ENCODE assay signal across 10 mouse cellular contexts in genomic region chr3:127293479-127293874, GRCm38 (mm10).
DNase-seq lines count a peak whose midpoint lies in the region; ATAC-seq lines count a peak whose summit lies in the region.
"Had no signal": no experiment of that assay in that cellular context is flagged by ENCODE, and none has a peak within 500 bp of the region (broad histone marks: within the 10 kb centered on the region; RNA-seq: fewer than 3 reads in every experiment).

No protein-coding gene starts in this region.

- H3K27ac ChIP-seq in forebrain, embryonic 13.5 days = peak overlapping the region; percentile 65
- H3K27ac ChIP-seq in midbrain, embryonic 14.5 days (replicated peaks; ENCODE audit: low read depth, low read length) = peak overlapping the region; percentile 87
- H3K27ac ChIP-seq: limb, embryonic 13.5 days had no signal

- H3K27me3 ChIP-seq in forebrain, embryonic 13.5 days = no peaks in the 10 kb centered on the region
- no peaks in the 10 kb centered on the region for H3K27me3 ChIP-seq in midbrain, embryonic 14.5 days (ENCODE audit: control insufficient read depth, insufficient read depth, low read length)
- H3K27me3 ChIP-seq: limb, embryonic 13.5 days had no signal

- 16% methylated on average over 9 of the region's 9 CpGs for WGBS in forebrain, embryonic 13.5 days
- 27% methylated on average over 9 of the region's 9 CpGs for WGBS in midbrain, embryonic 14.5 days

- peak; percentile 44; the same call in 1 of the 2 replicates for ATAC-seq in forebrain, embryonic 13.5 days
- peak; percentile 29; the same call in 1 of the 2 replicates for ATAC-seq in midbrain, embryonic 14.5 days (ENCODE audit: low FRiP score, low TSS enrichment)

- DNase-seq in brain, embryonic 18.5 days (ENCODE audit: low read depth, low spot score) = peak; percentile 60
- DNase-seq in layer of hippocampus, adult 8-10 months (ENCODE audit: low spot score in 2 of 2) = peak; percentile 83 to 87
- peak; percentile 84 for DNase-seq in midbrain, embryonic 14.5 days
- no peak for DNase-seq in MN1 (ENCODE audit: low spot score)
- no peak for DNase-seq in ovary, postnatal 14 days (ENCODE audit: low spot score)
- DNase-seq in adrenal gland, postnatal 14 days = no peak
- no peak for DNase-seq in adrenal gland, postnatal 10 days

- peak overlapping the region; percentile 42; the same call in 1 of the 2 replicates for H3K4me2 ChIP-seq in forebrain, embryonic 13.5 days
- peak overlapping the region; percentile 35 for H3K4me2 ChIP-seq in midbrain, embryonic 14.5 days (ENCODE audit: low read length)
- H3K4me2 ChIP-seq: limb, embryonic 13.5 days had no signal

- H3K4me1 ChIP-seq in forebrain, embryonic 13.5 days = peaks cover 24% of the 10 kb centered on the region
- H3K4me1 ChIP-seq in midbrain, embryonic 14.5 days (ENCODE audit: control insufficient read depth, insufficient read depth, low read length) = peaks cover 35% of the 10 kb centered on the region
- H3K4me1 ChIP-seq: limb, embryonic 13.5 days had no signal

- no peaks in the 10 kb centered on the region for H3K9me3 ChIP-seq in forebrain, embryonic 13.5 days (replicated peaks)
- no peaks in the 10 kb centered on the region for H3K9me3 ChIP-seq in midbrain, embryonic 14.5 days (ENCODE audit: control insufficient read depth, low read length)
- H3K9me3 ChIP-seq: limb, embryonic 13.5 days had no signal

- H3K4me3 ChIP-seq in forebrain, embryonic 13.5 days = no peak overlapping the region
- H3K4me3 ChIP-seq in midbrain, embryonic 14.5 days (replicated peaks; ENCODE audit: low read depth, low read length) = no peak overlapping the region
- H3K4me3 ChIP-seq: limb, embryonic 13.5 days; myocyte had no signal

- H3K9ac ChIP-seq in forebrain, embryonic 13.5 days = no peak overlapping the region
- H3K9ac ChIP-seq in midbrain, embryonic 14.5 days (replicated peaks; ENCODE audit: low read length) = no peak overlapping the region
- H3K9ac ChIP-seq: limb, embryonic 13.5 days had no signal

- H3K36me3 ChIP-seq in forebrain, embryonic 13.5 days (ENCODE audit: poor library complexity, severe bottlenecking) = no peaks in the 10 kb centered on the region
- H3K36me3 ChIP-seq in midbrain, embryonic 14.5 days (ENCODE audit: control insufficient read depth, insufficient read depth, low read length) = no peaks in the 10 kb centered on the region
- H3K36me3 ChIP-seq: limb, embryonic 13.5 days had no signal

Comparison
In these comparisons a context has a peak if more than half of its experiments do, and no peak if none do; other contexts are left out.
1. DNase-seq: peak in brain, embryonic 18.5 days (single experiment), layer of hippocampus, adult 8-10 months (2 of 2) and midbrain, embryonic 14.5 days (single experiment); none in MN1 (single experiment), ovary, postnatal 14 days (single experiment), adrenal gland, postnatal 14 days (single experiment) and adrenal gland, postnatal 10 days (single experiment).